Mouse (Mus musculus) megakaryocyte, embryonic 14.5 days (primary cell): ENCODE measurements around the gene Vmn1r12. TPM values are rescaled to one million over a fixed set of nuclear protein-coding genes. Genes with fewer than 3 reads are reported as not detected.
"Not testable (repeated sequence)": the region's sequence is repeated elsewhere in the genome, so short reads cannot be mapped to it uniquely, and the experiment has no call there.

Experiments used
- H3K27me3 ChIP-seq: replicated peaks from 2 replicates; pipeline ENCODE3; 2012; ENCODE audit warnings: inconsistent platforms
- H3K36me3 ChIP-seq: replicated peaks from 2 replicates; pipeline ENCODE3; 2012; ENCODE audit warnings: low read length, inconsistent platforms, mixed read lengths
- H3K4me1 ChIP-seq: 2 replicates; pipeline ENCODE4 v1.6.1; 2012; ENCODE audit warnings: inconsistent platforms
- H3K4me3 ChIP-seq: replicated peaks from 2 replicates; pipeline ENCODE3; 2012; ENCODE audit warnings: moderate library complexity, mild to moderate bottlenecking, inconsistent platforms
- H3K9me3 ChIP-seq: 2 replicates; pipeline ENCODE4 v1.6.1; 2012; ENCODE audit warnings: inconsistent platforms
- FLI1 ChIP-seq: IDR thresholded peaks from 2 replicates; pipeline ENCODE4 v1.6.1; 2012; ENCODE audit warnings: low read length, inconsistent platforms, mixed read lengths
- GATA1 ChIP-seq: IDR thresholded peaks from 3 replicates; pipeline ENCODE4 v1.6.1; 2012; ENCODE audit warnings: mixed read lengths, low read length, inconsistent platforms, borderline replicate concordance
- polyA plus RNA-seq: library from polyadenylated mRNA; stranded (reverse); fragments of >175 nt; gene quantifications from 2 replicates; pipeline ENCODE4 v1.2.3, GENCODE M21; 2012; ENCODE audit warnings: low replicate concordance; ENCODE audit not compliant: insufficient read depth

The Vmn1r12 gene
- polyA plus RNA-seq = not detected in 2 replicates

DNA sequence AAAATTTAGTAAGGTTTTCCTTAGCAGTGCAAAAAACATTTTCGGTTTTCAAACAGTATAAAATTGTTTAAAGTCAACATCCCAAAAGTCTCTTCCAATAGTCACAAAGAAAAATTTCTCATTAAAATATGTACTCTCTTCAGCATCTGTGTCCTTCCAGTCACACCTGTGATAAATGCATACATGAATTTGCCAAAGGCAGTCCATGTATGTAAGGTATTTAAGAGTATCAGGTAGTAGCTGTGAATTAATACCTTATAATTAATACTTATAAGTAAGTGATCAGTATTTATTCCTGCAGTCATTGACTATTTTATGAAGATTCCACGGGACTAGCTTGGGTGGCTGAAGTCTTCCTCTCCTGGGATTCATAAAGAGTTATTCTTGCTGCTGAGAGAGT lies at the start of gene Vmn1r12:
TSS of gene Vmn1r12 (plus strand) at position 301 of the 400 bp plus-strand sequence.
- no peak within 1 kb of the TSS for H3K4me3 ChIP-seq

GRCm38 (mm10) chr6:57109154-57109553 lies 47.6 kb upstream of the Vmn1r12 start, which contains the start of gene Vmn1r10:
Gene Vmn1r10 (plus strand): TSS chr6:57109454.
- TF ChIP-seq GATA1 (no peak), FLI1 (no peak)
- Histone ChIP-seq H3K9me3 (no peaks in the 10 kb centered on the region), H3K4me3 (no peak within 1 kb of the TSS), H3K27me3 (no peaks in the 10 kb centered on the region), H3K4me1 (no peaks in the 10 kb centered on the region), H3K36me3 (no peaks in the 10 kb centered on the region)

More for the DNA sequence above, at the start of gene Vmn1r12:
- H3K4me1 ChIP-seq = no peaks in the 10 kb centered on the region
- H3K9me3 ChIP-seq = no peaks in the 10 kb centered on the region
- H3K36me3 ChIP-seq = no peaks in the 10 kb centered on the region
- no peaks in the 10 kb centered on the region for H3K27me3 ChIP-seq
- TF ChIP-seq GATA1 = no peak
- no peak for TF ChIP-seq FLI1

- TF ChIP-seq FLI1 (no peak), GATA1 (no peak)
- no peaks in the 10 kb centered on the region for H3K27me3 ChIP-seq
- no peaks in the 10 kb centered on the region for H3K36me3 ChIP-seq
- H3K4me1 ChIP-seq = no peaks in the 10 kb centered on the region
- H3K9me3 ChIP-seq = no peaks in the 10 kb centered on the region
- no peak within 1 kb of the TSS for H3K4me3 ChIP-seq
Observed at GRCm38 (mm10) chr6:57133155-57133554, 23.6 kb upstream of the Vmn1r12 start, which contains the start of gene Vmn1r11. Gene Vmn1r11 (plus strand): TSS chr6:57133455.

DNA sequence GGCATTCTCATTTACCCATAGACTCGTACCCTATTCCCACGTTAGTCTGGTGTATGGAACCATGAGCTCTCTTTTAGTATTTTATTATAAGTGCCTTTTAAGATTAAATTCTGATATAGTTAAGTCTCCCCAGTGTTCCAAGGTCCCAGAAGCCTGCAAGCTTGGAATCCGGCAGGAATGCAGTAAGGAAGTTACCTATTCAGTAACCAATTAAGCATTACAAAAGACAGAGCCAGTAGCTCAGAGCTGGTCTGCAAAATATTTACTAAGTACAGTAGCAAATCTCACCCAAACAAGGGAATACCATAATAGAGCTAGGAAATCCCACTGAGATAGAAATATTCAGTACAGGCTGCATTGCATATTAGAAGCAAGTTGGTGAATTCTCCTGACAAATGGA lies 33.3 kb downstream of the Vmn1r12 start:
- not testable (repeated sequence) for H3K4me3 ChIP-seq, H3K9me3 ChIP-seq, H3K27me3 ChIP-seq, H3K36me3 ChIP-seq, H3K4me1 ChIP-seq

GRCm38 (mm10) chr6:57202990-57203389 lies 46.3 kb downstream of the Vmn1r12 start, which contains the start of gene Vmn1r13:
Gene Vmn1r13 (plus strand): TSS chr6:57203290.
- H3K4me3 ChIP-seq, H3K9me3 ChIP-seq, H3K4me1 ChIP-seq, H3K36me3 ChIP-seq, H3K27me3 ChIP-seq: not testable (repeated sequence)

Other genes with a start within 250 kb of the Vmn1r12 start
- 96.8 and 108 TPM in 2 replicates for gene Nt5c3, start 233.0 kb upstream of the Vmn1r12 start, polyA plus RNA-seq
- gene Vmn1r4, start 232.9 kb upstream of the Vmn1r12 start, polyA plus RNA-seq = not detected in 2 replicates
- gene Vmn1r5, start 186.6 kb upstream of the Vmn1r12 start, polyA plus RNA-seq = not detected in 2 replicates
- gene Vmn1r6, start 159.7 kb upstream of the Vmn1r12 start, polyA plus RNA-seq = not detected in 2 replicates
- gene Vmn1r7, start 131.6 kb upstream of the Vmn1r12 start, polyA plus RNA-seq = not detected in 2 replicates
- not detected in 2 replicates for gene Vmn1r8, start 124.6 kb upstream of the Vmn1r12 start, polyA plus RNA-seq
- not detected in 2 replicates for gene Vmn1r9, start 90.1 kb upstream of the Vmn1r12 start, polyA plus RNA-seq
- not detected in 2 replicates for gene Vmn1r10, start 47.5 kb upstream of the Vmn1r12 start, polyA plus RNA-seq
- not detected in 2 replicates for gene Vmn1r11, start 23.5 kb upstream of the Vmn1r12 start, polyA plus RNA-seq
- gene Vmn1r13, start 46.4 kb downstream of the Vmn1r12 start, polyA plus RNA-seq = not detected in 2 replicates
- gene Vmn1r14, start 74.8 kb downstream of the Vmn1r12 start, polyA plus RNA-seq = not detected in 2 replicates
- gene Vmn1r15, start 101.0 kb downstream of the Vmn1r12 start, polyA plus RNA-seq = not detected in 2 replicates
- gene Vmn1r16, start 172.6 kb downstream of the Vmn1r12 start, polyA plus RNA-seq = not detected in 2 replicates
- gene Vmn1r17, start 206.8 kb downstream of the Vmn1r12 start, polyA plus RNA-seq = not detected in 2 replicates
- not detected in 2 replicates for gene Vmn1r18, start 238.9 kb downstream of the Vmn1r12 start, polyA plus RNA-seq
- gene Vmn1r19, start 246.9 kb downstream of the Vmn1r12 start, polyA plus RNA-seq = not detected in 2 replicates